Comparison of ENCODE assay signal across 27 mouse cellular contexts in the genomic region with DNA sequence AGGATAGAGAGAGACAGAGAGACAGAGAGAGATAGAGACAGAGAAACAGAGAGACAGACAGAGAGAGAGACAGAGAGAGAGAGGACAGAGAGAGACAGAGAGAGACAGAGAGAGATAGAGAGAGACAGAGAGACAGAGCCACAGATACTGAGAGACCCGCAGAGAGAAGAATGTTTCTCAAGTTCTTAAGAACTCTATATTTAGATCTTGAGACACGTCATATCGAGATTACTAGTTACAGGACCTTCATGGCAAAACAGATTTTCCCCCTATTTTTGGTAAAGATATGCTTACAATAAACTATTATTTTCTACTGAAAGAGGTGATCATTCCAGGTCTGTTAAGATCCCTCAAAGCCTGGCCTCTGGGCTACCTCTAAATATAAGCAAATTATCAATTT.
"Had no signal": no experiment of that assay in that cellular context is flagged by ENCODE, and none has a peak within 500 bp of the region (broad histone marks: within the 10 kb centered on the region; RNA-seq: fewer than 3 reads in every experiment).

No protein-coding gene starts in this region.

- H3K27ac ChIP-seq: embryonic facial prominence, embryonic 10.5 days; embryonic facial prominence, embryonic 12.5 days; embryonic facial prominence, embryonic 13.5 days; embryonic facial prominence, embryonic 15.5 days; forebrain, embryonic 10.5 days; forebrain, embryonic 12.5 days; forebrain, embryonic 13.5 days; forebrain, embryonic 15.5 days; gastrocnemius, adult 2 months; heart, adult 2 months had no signal

- ATAC-seq: forebrain, embryonic 13.5 days; forebrain, embryonic 14.5 days; forebrain, embryonic 15.5 days; forebrain, embryonic 16.5 days; forebrain, postnatal 0 days had no signal

- H3K4me2 ChIP-seq: embryonic facial prominence, embryonic 12.5 days; embryonic facial prominence, embryonic 13.5 days; embryonic facial prominence, embryonic 15.5 days; forebrain, embryonic 12.5 days; forebrain, embryonic 13.5 days; forebrain, embryonic 15.5 days had no signal

- H3K9me3 ChIP-seq: embryonic facial prominence, embryonic 10.5 days; embryonic facial prominence, embryonic 12.5 days; embryonic facial prominence, embryonic 13.5 days; embryonic facial prominence, embryonic 15.5 days; forebrain, embryonic 10.5 days; forebrain, embryonic 12.5 days; forebrain, embryonic 13.5 days; forebrain, embryonic 15.5 days had no signal

- H3K4me1 ChIP-seq: embryonic facial prominence, embryonic 10.5 days; embryonic facial prominence, embryonic 12.5 days; embryonic facial prominence, embryonic 13.5 days; embryonic facial prominence, embryonic 15.5 days; forebrain, embryonic 10.5 days; forebrain, embryonic 12.5 days; forebrain, embryonic 13.5 days; forebrain, embryonic 15.5 days had no signal

- H3K27me3 ChIP-seq: embryonic facial prominence, embryonic 12.5 days; embryonic facial prominence, embryonic 13.5 days; embryonic facial prominence, embryonic 15.5 days; forebrain, embryonic 12.5 days; forebrain, embryonic 13.5 days; forebrain, embryonic 15.5 days had no signal

- H3K36me3 ChIP-seq: embryonic facial prominence, embryonic 10.5 days; embryonic facial prominence, embryonic 12.5 days; embryonic facial prominence, embryonic 13.5 days; embryonic facial prominence, embryonic 15.5 days; forebrain, embryonic 10.5 days; forebrain, embryonic 12.5 days; forebrain, embryonic 15.5 days had no signal

- DNase-seq: cerebellum, adult 9-10 months; cerebellum, adult 9-11 months; cerebellum, postnatal 10 days; cerebellum, postnatal 14 days; cerebellum, postnatal 25 days; cerebellum, postnatal 36 days; embryo, embryonic 11 days; forebrain, postnatal 0 days; gastrocnemius, adult 2 months; gastrocnemius, postnatal 10 days; gastrocnemius, postnatal 14 days; gastrocnemius, postnatal 25 days; gastrocnemius, postnatal 36 days; heart, adult 11 months; heart, adult 18-20 months; heart, adult 2 months had no signal

- H3K4me3 ChIP-seq: embryonic facial prominence, embryonic 10.5 days; embryonic facial prominence, embryonic 12.5 days; embryonic facial prominence, embryonic 13.5 days; embryonic facial prominence, embryonic 15.5 days; erythroblast, embryonic 14.5 days; forebrain, embryonic 10.5 days; forebrain, embryonic 12.5 days; forebrain, embryonic 13.5 days; forebrain, embryonic 15.5 days; gastrocnemius, adult 2 months; heart, adult 2 months had no signal

- H3K9ac ChIP-seq: embryonic facial prominence, embryonic 12.5 days; embryonic facial prominence, embryonic 13.5 days; embryonic facial prominence, embryonic 15.5 days; forebrain, embryonic 12.5 days; forebrain, embryonic 13.5 days; forebrain, embryonic 15.5 days; forebrain, postnatal 0 days had no signal
